Mouse (Mus musculus) liver, postnatal 0 days (tissue): ENCODE measurements around the gene Gcn1l1. TPM values are rescaled to one million over a fixed set of nuclear protein-coding genes. Genes with fewer than 3 reads are reported as not detected.

ENCODE experiments used
- ATAC-seq: fragments of 200-750 bp; cut with Nextera tagmentation; 2 replicates; pipeline ENCODE4 v1.8.0; 2017; ENCODE audit warnings: mild to moderate bottlenecking, moderate library complexity
- DNase-seq: peaks from one replicate; pipeline ENCODE4 v3.0.0-alpha.2; 2016
- H3K27ac ChIP-seq: fragments of 300-500 bp; sonication (generic); 2 replicates; pipeline ENCODE4 v1.5.1; 2014; ENCODE audit warnings: antibody characterized with exemption, moderate library complexity, mild to moderate bottlenecking, low read depth
- H3K27me3 ChIP-seq: fragments of 300-500 bp; sonication (generic); 2 replicates; pipeline ENCODE4 v1.6.1; 2014; ENCODE audit warnings: low read length, control low read depth, mixed read lengths; ENCODE audit not compliant: insufficient read depth
- H3K36me3 ChIP-seq: fragments of 300-500 bp; sonication (generic); replicated peaks from 2 replicates; pipeline ENCODE4 v1.6.1; 2014; ENCODE audit warnings: mild to moderate bottlenecking, control low read depth, low read length, moderate library complexity, mixed read lengths; ENCODE audit not compliant: insufficient read depth
- H3K4me1 ChIP-seq: fragments of 300-500 bp; sonication (generic); 2 replicates; pipeline ENCODE4 v1.6.1; 2014; ENCODE audit warnings: antibody characterized with exemption, mild to moderate bottlenecking, control low read depth; ENCODE audit not compliant: insufficient read depth
- H3K4me2 ChIP-seq: fragments of 300-500 bp; sonication (generic); 2 replicates; pipeline ENCODE4 v1.6.1; 2014; ENCODE audit warnings: low read depth, mild to moderate bottlenecking, low read length, moderate library complexity, mixed read lengths
- H3K4me3 ChIP-seq: fragments of 300-500 bp; sonication (generic); 2 replicates; pipeline ENCODE4 v1.5.1; 2014; ENCODE audit warnings: low read depth, low read length
- H3K9ac ChIP-seq: fragments of 300-500 bp; sonication (generic); replicated peaks from 2 replicates; pipeline ENCODE4 v1.6.1; 2014; ENCODE audit warnings: mild to moderate bottlenecking, moderate library complexity
- H3K9me3 ChIP-seq: fragments of 300-500 bp; sonication (generic); 2 replicates; pipeline ENCODE4 v1.6.1; 2016; ENCODE audit warnings: mild to moderate bottlenecking, control low read depth, low read length, mixed read lengths
- CTCF ChIP-seq: sonication (generic); IDR thresholded peaks from 2 replicates; pipeline ENCODE4 v1.5.1; 2016; ENCODE audit warnings: antibody characterized with exemption, low read depth
- EP300 ChIP-seq: IDR thresholded peaks from 2 replicates; pipeline ENCODE4 v1.6.1; 2016; ENCODE audit warnings: antibody characterized with exemption, low read depth, mild to moderate bottlenecking
- WGBS: fragments of 180-500 bp; shearing (Covaris S2); extraction: QIAGEN DNeasy Blood & Tissue Kit; methylation state at CpG from one replicate; pipeline ENCODE4 v1.1.7; 2014; ENCODE audit not compliant: insufficient replicate concordance; 5-methylcytosine and 5-hydroxymethylcytosine counted together
- polyA plus RNA-seq: library from polyadenylated mRNA; unstranded; fragments of >200 nt; fragmentation: Nextera tagmentation; extraction: Ambion mirVana; gene quantifications from 2 replicates; pipeline ENCODE4 v1.2.1, GENCODE M21; 2015

Gene Gcn1l1
- polyA plus RNA-seq, 1 experiment from 2014 or later = 10.3 TPM

- no peak for TF ChIP-seq CTCF
- TF ChIP-seq EP300 = peak; percentile 62
- H3K4me1 ChIP-seq = peaks cover 39% of the 10 kb centered on the region
- peak overlapping the region; percentile 91 for H3K27ac ChIP-seq
- DNase-seq = peak; percentile 51
- H3K9me3 ChIP-seq = no peaks in the 10 kb centered on the region
- no peaks in the 10 kb centered on the region for H3K27me3 ChIP-seq
- H3K4me2 ChIP-seq = peak overlapping the region; percentile 53
- 60% methylated on average over 10 of the region's 10 CpGs for WGBS
- 0 out of 2 replicates have a peak overlapping the region, but pooled peaks have one; percentile 4 for H3K4me3 ChIP-seq
- peak; percentile 89 for ATAC-seq
- peaks cover 3% of the 10 kb centered on the region; the same call in 1 of the 2 replicates for H3K36me3 ChIP-seq
- H3K9ac ChIP-seq = peak overlapping the region; percentile 36; the same call in 1 of the 2 replicates
These were observed 61.3 kb downstream of the Gcn1l1 start for GRCm38 (mm10) chr5:115626237-115626886.

- peaks cover 45% of the 10 kb centered on the region for H3K4me1 ChIP-seq
- no peak for ATAC-seq
- DNase-seq = no peak
- H3K4me3 ChIP-seq = no peak overlapping the region
- no peaks in the 10 kb centered on the region for H3K9me3 ChIP-seq
- no peak overlapping the region for H3K9ac ChIP-seq
- H3K4me2 ChIP-seq = no peak overlapping the region
- H3K27me3 ChIP-seq = no peaks in the 10 kb centered on the region
- H3K27ac ChIP-seq = no peak overlapping the region
- 35% methylated on average over 8 of the region's 8 CpGs for WGBS
- no peaks in the 10 kb centered on the region; the same call in 1 of the 2 replicates for H3K36me3 ChIP-seq
- TF ChIP-seq CTCF = no peak
- TF ChIP-seq EP300 = no peak
These were observed 63.0 kb downstream of the Gcn1l1 start for GRCm38 (mm10) chr5:115628083-115628482.

- Histone ChIP-seq H3K27ac (no peak overlapping the region), H3K4me2 (no peak overlapping the region), H3K36me3 (peaks cover 6% of the 10 kb centered on the region), H3K9me3 (no peaks in the 10 kb centered on the region), H3K4me3 (no peak overlapping the region), H3K27me3 (no peaks in the 10 kb centered on the region), H3K9ac (no peak overlapping the region), H3K4me1 (peaks cover 55% of the 10 kb centered on the region)
- DNase-seq (no peak), ATAC-seq (no peak)
- TF ChIP-seq EP300 (no peak), CTCF (no peak)
- WGBS = 78% methylated on average over 4 of the region's 4 CpGs
These were observed 64.6 kb downstream of the Gcn1l1 start for GRCm38 (mm10) chr5:115629672-115630071.

- Histone ChIP-seq H3K9ac (no peak overlapping the region), H3K4me2 (peak overlapping the region; percentile 84), H3K4me1 (peaks cover 61% of the 10 kb centered on the region), H3K4me3 (peak overlapping the region; percentile 0; the same call in 1 of the 2 replicates), H3K27me3 (no peaks in the 10 kb centered on the region), H3K27ac (0 out of 2 replicates have a peak overlapping the region, but pooled peaks have one; percentile 12), H3K36me3 (peaks cover 6% of the 10 kb centered on the region), H3K9me3 (no peaks in the 10 kb centered on the region)
- ATAC-seq (no peak), DNase-seq (no peak)
- 76% methylated on average over 5 of the region's 5 CpGs for WGBS
- TF ChIP-seq EP300 (no peak), CTCF (no peak)
These were observed 65.2 kb downstream of the Gcn1l1 start for GRCm38 (mm10) chr5:115630291-115630690.

GRCm38 (mm10) chr5:115631505-115632357 lies 66.7 kb downstream of the Gcn1l1 start, which contains the start of gene Rab35:
Gene Rab35 (plus strand): TSS chr5:115631908.
- TF ChIP-seq EP300 = no peak
- peak; percentile 30 for TF ChIP-seq CTCF
- Histone ChIP-seq H3K36me3 (peaks cover 6% of the 10 kb centered on the region), H3K4me3 (peak within 1 kb of the TSS; percentile 74), H3K27ac (peak within 1 kb of the TSS; percentile 96), H3K9me3 (no peaks in the 10 kb centered on the region), H3K4me1 (peaks cover 63% of the 10 kb centered on the region), H3K4me2 (peak within 1 kb of the TSS; percentile 84), H3K27me3 (no peaks in the 10 kb centered on the region), H3K9ac (peak within 1 kb of the TSS; percentile 89)
- WGBS = under 1% methylated on average over 49 of the region's 125 CpGs
- ATAC-seq (peak; percentile 90), DNase-seq (peak; percentile 96)

- DNase-seq (peak; percentile 69), ATAC-seq (no peak)
- H3K4me1 ChIP-seq = peaks cover 57% of the 10 kb centered on the region
- H3K4me3 ChIP-seq = peak overlapping the region; percentile 74
- peak overlapping the region; percentile 96 for H3K27ac ChIP-seq
- H3K36me3 ChIP-seq = peaks cover 6% of the 10 kb centered on the region
- no peaks in the 10 kb centered on the region for H3K9me3 ChIP-seq
- TF ChIP-seq CTCF (no peak), EP300 (no peak)
- no peaks in the 10 kb centered on the region for H3K27me3 ChIP-seq
- peak overlapping the region; percentile 89 for H3K9ac ChIP-seq
- WGBS = 2% methylated on average over 30 of the region's 30 CpGs
- peak overlapping the region; percentile 77 for H3K4me2 ChIP-seq
These were observed 67.3 kb downstream of the Gcn1l1 start for GRCm38 (mm10) chr5:115632358-115632714.
